In genomic region chr1:194114399-194114798, GRCm38 (mm10) we compare ENCODE assay signal across 24 mouse cellular contexts.
DNase-seq lines count a peak whose midpoint lies in the region; ATAC-seq and TF ChIP-seq lines count a peak whose summit lies in the region.
"Had no signal": no experiment of that assay in that cellular context is flagged by ENCODE, and none has a peak within 500 bp of the region (broad histone marks: within the 10 kb centered on the region; RNA-seq: fewer than 3 reads in every experiment).

No protein-coding gene starts in this region.

- H3K9ac ChIP-seq in forebrain, embryonic 12.5 days: no peak overlapping the region
- H3K9ac ChIP-seq in midbrain, embryonic 12.5 days (replicated peaks): no peak overlapping the region
- H3K9ac ChIP-seq in midbrain, embryonic 14.5 days (replicated peaks; ENCODE audit: low read length): no peak overlapping the region
- no peak overlapping the region for H3K9ac ChIP-seq in forebrain, postnatal 0 days
- no peak overlapping the region for H3K9ac ChIP-seq in kidney, embryonic 15.5 days
- H3K9ac ChIP-seq: embryonic facial prominence, embryonic 12.5 days; embryonic facial prominence, embryonic 15.5 days; hindbrain, embryonic 13.5 days had no signal

- H3K4me3 ChIP-seq in forebrain, embryonic 12.5 days (replicated peaks): no peak overlapping the region
- no peak overlapping the region for H3K4me3 ChIP-seq in forebrain, embryonic 10.5 days
- no peak overlapping the region for H3K4me3 ChIP-seq in midbrain, embryonic 12.5 days
- no peak overlapping the region for H3K4me3 ChIP-seq in midbrain, embryonic 14.5 days (replicated peaks; ENCODE audit: low read depth, low read length)
- no peak overlapping the region for H3K4me3 ChIP-seq in forebrain, postnatal 0 days (ENCODE audit: low read depth, low read length)
- H3K4me3 ChIP-seq in kidney, embryonic 15.5 days (replicated peaks): no peak overlapping the region
- H3K4me3 ChIP-seq: embryonic facial prominence, embryonic 12.5 days; embryonic facial prominence, embryonic 15.5 days; gastrocnemius, adult 2 months; hindbrain, embryonic 13.5 days had no signal

- no peak for TF ChIP-seq CTCF in forebrain, postnatal 0 days (IDR thresholded peaks at IDR 0.05; ENCODE audit: low read depth)

- ATAC-seq in forebrain, embryonic 12.5 days (ENCODE audit: low FRiP score): 0 out of 2 replicates have a peak, but pooled peaks have one; percentile 44
- ATAC-seq in midbrain, embryonic 12.5 days (ENCODE audit: low FRiP score, low read depth): 0 out of 2 replicates have a peak, but pooled peaks have one; percentile 19
- ATAC-seq in midbrain, embryonic 14.5 days (ENCODE audit: low FRiP score, low TSS enrichment): no peak
- ATAC-seq in forebrain, postnatal 0 days: peak; percentile 82; the same call in 1 of the 2 replicates
- ATAC-seq in kidney, embryonic 15.5 days (replicated peaks; ENCODE audit: low FRiP score): no peak
- ATAC-seq: activated CD4-positive, CD25-positive, alpha-beta regulatory T cell, adult 4 months; hindbrain, postnatal 0 days; inflammation-experienced regulatory T-cells, adult 6 months; intestine, embryonic 16.5 days had no signal

- peaks cover 4% of the 10 kb centered on the region; the same call in 1 of the 2 replicates for H3K27me3 ChIP-seq in forebrain, embryonic 12.5 days
- H3K27me3 ChIP-seq in forebrain, embryonic 10.5 days (ENCODE audit: poor library complexity, severe bottlenecking): peaks cover 25% of the 10 kb centered on the region
- H3K27me3 ChIP-seq in midbrain, embryonic 12.5 days: 0 out of 2 replicates have a peak, but pooled peaks cover 6% of the 10 kb centered on the region
- no peaks in the 10 kb centered on the region for H3K27me3 ChIP-seq in midbrain, embryonic 14.5 days (ENCODE audit: control insufficient read depth, insufficient read depth, low read length)
- no peaks in the 10 kb centered on the region for H3K27me3 ChIP-seq in forebrain, postnatal 0 days (ENCODE audit: insufficient read depth, low read length)
- no peaks in the 10 kb centered on the region for H3K27me3 ChIP-seq in kidney, embryonic 15.5 days
- H3K27me3 ChIP-seq: embryonic facial prominence, embryonic 12.5 days; embryonic facial prominence, embryonic 15.5 days; hindbrain, embryonic 13.5 days had no signal

- WGBS in forebrain, embryonic 12.5 days: 23% methylated on average over 1 of the region's 1 CpGs
- WGBS in forebrain, embryonic 10.5 days: 73% methylated on average over 1 of the region's 1 CpGs
- WGBS in midbrain, embryonic 12.5 days: 16% methylated on average over 1 of the region's 1 CpGs
- WGBS in midbrain, embryonic 14.5 days: 13% methylated on average over 1 of the region's 1 CpGs
- 34% methylated on average over 1 of the region's 1 CpGs for WGBS in forebrain, postnatal 0 days
- 54% methylated on average over 1 of the region's 1 CpGs for WGBS in kidney, embryonic 15.5 days

- no peak overlapping the region for H3K4me2 ChIP-seq in forebrain, embryonic 12.5 days
- H3K4me2 ChIP-seq in midbrain, embryonic 12.5 days (replicated peaks): no peak overlapping the region
- H3K4me2 ChIP-seq in midbrain, embryonic 14.5 days (ENCODE audit: low read length): no peak overlapping the region
- H3K4me2 ChIP-seq in forebrain, postnatal 0 days (ENCODE audit: low read depth): no peak overlapping the region
- no peak overlapping the region for H3K4me2 ChIP-seq in kidney, embryonic 15.5 days
- H3K4me2 ChIP-seq: embryonic facial prominence, embryonic 12.5 days; embryonic facial prominence, embryonic 15.5 days; heart, embryonic 11.5 days; hindbrain, embryonic 13.5 days had no signal

- DNase-seq in forebrain, embryonic 10.5 days (ENCODE audit: extremely low spot score, low spot score): no peak
- DNase-seq in midbrain, embryonic 14.5 days: no peak
- DNase-seq in forebrain, postnatal 0 days: no peak
- DNase-seq: adrenal gland, postnatal 10 days; adrenal gland, postnatal 36 days; cerebellum, adult 11 months; cerebellum, adult 2 months; cerebellum, adult 9-11 months; cerebellum, postnatal 25 days; gastrocnemius, adult 2 months; gastrocnemius, postnatal 14 days; heart, adult 11 months; kidney, adult 18-20 months had no signal

- no peak overlapping the region for H3K27ac ChIP-seq in forebrain, embryonic 12.5 days
- H3K27ac ChIP-seq in forebrain, embryonic 10.5 days: no peak overlapping the region
- H3K27ac ChIP-seq in midbrain, embryonic 12.5 days (replicated peaks): no peak overlapping the region
- no peak overlapping the region for H3K27ac ChIP-seq in midbrain, embryonic 14.5 days (replicated peaks; ENCODE audit: low read depth, low read length)
- H3K27ac ChIP-seq in forebrain, postnatal 0 days (ENCODE audit: low read depth, low read length): no peak overlapping the region
- H3K27ac ChIP-seq in kidney, embryonic 15.5 days: no peak overlapping the region
- H3K27ac ChIP-seq: embryonic facial prominence, embryonic 12.5 days; embryonic facial prominence, embryonic 15.5 days; gastrocnemius, adult 2 months; hindbrain, embryonic 13.5 days; hindbrain, postnatal 0 days had no signal

- no peaks in the 10 kb centered on the region for H3K36me3 ChIP-seq in forebrain, embryonic 12.5 days (replicated peaks)
- H3K36me3 ChIP-seq in forebrain, embryonic 10.5 days (replicated peaks): no peaks in the 10 kb centered on the region
- no peaks in the 10 kb centered on the region for H3K36me3 ChIP-seq in midbrain, embryonic 12.5 days
- no peaks in the 10 kb centered on the region for H3K36me3 ChIP-seq in midbrain, embryonic 14.5 days (ENCODE audit: control insufficient read depth, insufficient read depth, low read length)
- H3K36me3 ChIP-seq in forebrain, postnatal 0 days (ENCODE audit: insufficient read depth): no peaks in the 10 kb centered on the region
- no peaks in the 10 kb centered on the region for H3K36me3 ChIP-seq in kidney, embryonic 15.5 days
- H3K36me3 ChIP-seq: embryonic facial prominence, embryonic 12.5 days; embryonic facial prominence, embryonic 15.5 days; hindbrain, embryonic 13.5 days had no signal

- peaks cover 4% of the 10 kb centered on the region for H3K4me1 ChIP-seq in forebrain, embryonic 12.5 days
- H3K4me1 ChIP-seq in forebrain, embryonic 10.5 days: peaks cover 8% of the 10 kb centered on the region
- peaks cover 4% of the 10 kb centered on the region for H3K4me1 ChIP-seq in midbrain, embryonic 12.5 days
- H3K4me1 ChIP-seq in midbrain, embryonic 14.5 days (ENCODE audit: control insufficient read depth, insufficient read depth, low read length): 0 out of 2 replicates have a peak, but pooled peaks cover 4% of the 10 kb centered on the region
- H3K4me1 ChIP-seq in forebrain, postnatal 0 days (ENCODE audit: insufficient read depth): no peaks in the 10 kb centered on the region
- H3K4me1 ChIP-seq in kidney, embryonic 15.5 days: peaks cover 5% of the 10 kb centered on the region
- H3K4me1 ChIP-seq: embryonic facial prominence, embryonic 15.5 days had no signal

- H3K9me3 ChIP-seq in forebrain, embryonic 12.5 days: no peaks in the 10 kb centered on the region
- no peaks in the 10 kb centered on the region for H3K9me3 ChIP-seq in forebrain, embryonic 10.5 days
- H3K9me3 ChIP-seq in midbrain, embryonic 12.5 days: no peaks in the 10 kb centered on the region
- H3K9me3 ChIP-seq in midbrain, embryonic 14.5 days (ENCODE audit: control insufficient read depth, low read length): no peaks in the 10 kb centered on the region
- H3K9me3 ChIP-seq in forebrain, postnatal 0 days (ENCODE audit: low read length): no peaks in the 10 kb centered on the region
- H3K9me3 ChIP-seq in kidney, embryonic 15.5 days (replicated peaks): no peaks in the 10 kb centered on the region
- H3K9me3 ChIP-seq: embryonic facial prominence, embryonic 12.5 days; embryonic facial prominence, embryonic 15.5 days; hindbrain, embryonic 13.5 days had no signal

Comparison
In these comparisons a context has a peak if more than half of its experiments do, and no peak if none do; other contexts are left out.
1. ATAC-seq: peak in forebrain, embryonic 12.5 days (single experiment), midbrain, embryonic 12.5 days (single experiment) and forebrain, postnatal 0 days (single experiment); none in midbrain, embryonic 14.5 days (single experiment) and kidney, embryonic 15.5 days (single experiment).